Mouse (Mus musculus): ENCODE results near the gene Nufip2.

- no peak for TF ChIP-seq POLR2A (IDR thresholded peaks at IDR 0.05; ENCODE audit: control insufficient read depth, extremely low read depth, insufficient read depth, low read length, poor library complexity)
- no peak for TF ChIP-seq CTCF (IDR thresholded peaks at IDR 0.05; ENCODE audit: borderline replicate concordance, control insufficient read depth, extremely low read depth, insufficient read depth, low read length, poor library complexity)
Measured at GRCm38 (mm10) chr11:77693026-77693425, 7.1 kb downstream of the Nufip2 start.

All from thymus, adult 2 months (tissue).